Mouse (Mus musculus) forebrain, embryonic 16.5 days (tissue): ENCODE results near the gene Egln2. TPM values are rescaled to one million over a fixed set of nuclear protein-coding genes. Genes with fewer than 3 reads are reported as not detected.

ENCODE experiments used
- microRNA counts: library from miRNA; unstranded; fragments of <30 nt; microRNA quantifications from one replicate; lab custom pipeline; 2016
- microRNA-seq: library from miRNA; unstranded; fragments of <30 nt; microRNA quantifications from one replicate; pipeline ENCODE4, GENCODE M21; 2017
- polyA plus RNA-seq: library from polyadenylated mRNA; unstranded; fragments of >200 nt; fragmentation: Nextera tagmentation; extraction: Ambion mirVana; gene quantifications from 2 replicates; pipeline ENCODE4 v1.2.1, GENCODE M21; 2015

The Egln2 gene
- polyA plus RNA-seq, 1 experiment from 2014 or later = 100 TPM

MicroRNAs encoded within 50 kb of the gene (microRNA counts, 519-probe panel; counts per million panel counts)
- microRNA mmu-miR-1191 (lab: Ali Mortazavi, UCI) = 681 counts per million, percentile 2 among the panel's probes with 10 or more counts

Small RNAs within 50 kb of the gene (microRNA-seq; reads per million reads assigned to microRNA genes)
- gene Mir1191 (3.1 reads per million, percentile 12 among the genes with 10 or more reads in this experiment), gene Mir3101 (1.0 reads per million)

Other genes starting within 250 kb of the Egln2 start
- not detected in 2 replicates for gene Cyp2a22, start 227.4 kb downstream of the Egln2 start, polyA plus RNA-seq
- gene Cyp2a12, start 137.7 kb downstream of the Egln2 start, polyA plus RNA-seq = not detected in 2 replicates
- gene Cyp2f2, start 46.9 kb downstream of the Egln2 start, polyA plus RNA-seq = 0.93 TPM in 1 of 2 replicates, not detected in the other
- gene Cyp2t4, start 13.1 kb downstream of the Egln2 start, polyA plus RNA-seq = 0.33 TPM in 1 of 2 replicates, not detected in the other
- gene Rab4b, start 12.1 kb upstream of the Egln2 start, polyA plus RNA-seq = 80.8 and 88.3 TPM in 2 replicates
- gene Gm21983, start 14.3 kb upstream of the Egln2 start, polyA plus RNA-seq = 0.78 TPM in 1 of 2 replicates, not detected in the other
- 8.3 and 10.4 TPM in 2 replicates for gene Mia, start 14.4 kb upstream of the Egln2 start, polyA plus RNA-seq
- gene BC024978, start 29.0 kb upstream of the Egln2 start, polyA plus RNA-seq = 3.6 and 5.1 TPM in 2 replicates
- 227 and 232 TPM in 2 replicates for gene Snrpa, start 29.5 kb upstream of the Egln2 start, polyA plus RNA-seq
- gene Itpkc, start 61.9 kb upstream of the Egln2 start, polyA plus RNA-seq = 6.2 and 6.4 TPM in 2 replicates
- 26.3 and 27.2 TPM in 2 replicates for gene Coq8b, start 66.2 kb upstream of the Egln2 start, polyA plus RNA-seq
- 42.2 and 43.3 TPM in 2 replicates for gene Numbl, start 91.6 kb upstream of the Egln2 start, polyA plus RNA-seq
- 13.3 and 18.2 TPM in 2 replicates for gene Ltbp4, start 170.9 kb upstream of the Egln2 start, polyA plus RNA-seq
- 88.1 and 95.5 TPM in 2 replicates for gene Shkbp1, start 189.2 kb upstream of the Egln2 start, polyA plus RNA-seq
- gene Gm20479, start 190.6 kb upstream of the Egln2 start, polyA plus RNA-seq = not detected in 2 replicates